Mouse (Mus musculus): Measurements from ENCODE around the gene Ube2m. TPM values are rescaled to one million over a fixed set of nuclear protein-coding genes. Genes with fewer than 3 reads are reported as not detected.

Ube2m gene
- polyA plus RNA-seq, 1 experiment, result 377 TPM

- Histone ChIP-seq H3K36me3 (ENCODE audit: control insufficient read depth, insufficient read depth, low read length) (no peaks in the 10 kb centered on the region), H3K4me3 (ENCODE audit: control insufficient read depth, low read depth, low read length) (no peak overlapping the region; the same call in 1 of the 2 replicates), H3K27ac (ENCODE audit: control insufficient read depth, insufficient read depth, low read depth, low read length) (no peak overlapping the region), H3K4me1 (ENCODE audit: control insufficient read depth, insufficient read depth, low read length) (peaks cover 10% of the 10 kb centered on the region), H3K27me3 (ENCODE audit: control insufficient read depth, insufficient read depth, low read length) (no peaks in the 10 kb centered on the region)
- TF ChIP-seq CTCF (IDR thresholded peaks at IDR 0.05; ENCODE audit: control insufficient read depth, insufficient read depth, insufficient replicate concordance, low read depth, low read length), result no peak
- TF ChIP-seq POLR2A (IDR thresholded peaks at IDR 0.05; ENCODE audit: control insufficient read depth, low read depth, low read length), result no peak
These were observed 15.4 kb upstream of the Ube2m start for GRCm38 (mm10) chr7:13053501-13053900.

GRCm38 (mm10) chr7:13053001-13053400, 14.9 kb upstream of the Ube2m start:
- peak overlapping the region; percentile 15 for H3K4me3 ChIP-seq (ENCODE audit: control insufficient read depth, low read depth, low read length)

GRCm38 (mm10) chr7:13046084-13046483, 8.0 kb upstream of the Ube2m start:
- TF ChIP-seq POLR2A (IDR thresholded peaks at IDR 0.05; ENCODE audit: control insufficient read depth, low read depth, low read length) (no peak), CTCF (IDR thresholded peaks at IDR 0.05; ENCODE audit: control insufficient read depth, insufficient read depth, insufficient replicate concordance, low read depth, low read length) (no peak)
- Histone ChIP-seq H3K36me3 (ENCODE audit: control insufficient read depth, insufficient read depth, low read length) (no peaks in the 10 kb centered on the region), H3K4me3 (ENCODE audit: control insufficient read depth, low read depth, low read length) (no peak overlapping the region), H3K27me3 (ENCODE audit: control insufficient read depth, insufficient read depth, low read length) (no peaks in the 10 kb centered on the region), H3K27ac (ENCODE audit: control insufficient read depth, insufficient read depth, low read depth, low read length) (no peak overlapping the region), H3K4me1 (ENCODE audit: control insufficient read depth, insufficient read depth, low read length) (peaks cover 23% of the 10 kb centered on the region)

More at GRCm38 (mm10) chr7:13053001-13053400, 14.9 kb upstream of the Ube2m start:
- peaks cover 10% of the 10 kb centered on the region for H3K4me1 ChIP-seq (ENCODE audit: control insufficient read depth, insufficient read depth, low read length)
- H3K36me3 ChIP-seq (ENCODE audit: control insufficient read depth, insufficient read depth, low read length), result no peaks in the 10 kb centered on the region
- H3K27ac ChIP-seq (ENCODE audit: control insufficient read depth, insufficient read depth, low read depth, low read length), result no peak overlapping the region
- H3K27me3 ChIP-seq (ENCODE audit: control insufficient read depth, insufficient read depth, low read length), result no peaks in the 10 kb centered on the region
- TF ChIP-seq CTCF (IDR thresholded peaks at IDR 0.05; ENCODE audit: control insufficient read depth, insufficient read depth, insufficient replicate concordance, low read depth, low read length), result no peak
- TF ChIP-seq POLR2A (IDR thresholded peaks at IDR 0.05; ENCODE audit: control insufficient read depth, low read depth, low read length), result no peak

GRCm38 (mm10) chr7:13044254-13044625, 6.2 kb upstream of the Ube2m start:
- H3K36me3 ChIP-seq (ENCODE audit: control insufficient read depth, insufficient read depth, low read length), result no peaks in the 10 kb centered on the region
- H3K4me3 ChIP-seq (ENCODE audit: control insufficient read depth, low read depth, low read length), result peak overlapping the region; percentile 78
- H3K4me1 ChIP-seq (ENCODE audit: control insufficient read depth, insufficient read depth, low read length), result peaks cover 23% of the 10 kb centered on the region
- H3K27me3 ChIP-seq (ENCODE audit: control insufficient read depth, insufficient read depth, low read length), result no peaks in the 10 kb centered on the region
- TF ChIP-seq CTCF (IDR thresholded peaks at IDR 0.05; ENCODE audit: control insufficient read depth, insufficient read depth, insufficient replicate concordance, low read depth, low read length) (no peak), POLR2A (IDR thresholded peaks at IDR 0.05; ENCODE audit: control insufficient read depth, low read depth, low read length) (no peak)
- H3K27ac ChIP-seq (ENCODE audit: control insufficient read depth, insufficient read depth, low read depth, low read length), result no peak overlapping the region

GRCm38 (mm10) chr7:13043445-13044253, 5.6 kb upstream of the Ube2m start:
- H3K4me3 ChIP-seq (ENCODE audit: control insufficient read depth, low read depth, low read length), result peak overlapping the region; percentile 78
- H3K27ac ChIP-seq (ENCODE audit: control insufficient read depth, insufficient read depth, low read depth, low read length), result no peak overlapping the region
- H3K36me3 ChIP-seq (ENCODE audit: control insufficient read depth, insufficient read depth, low read length), result no peaks in the 10 kb centered on the region
- no peak for TF ChIP-seq CTCF (IDR thresholded peaks at IDR 0.05; ENCODE audit: control insufficient read depth, insufficient read depth, insufficient replicate concordance, low read depth, low read length)
- peak; percentile 24; the same call in 1 of the 2 replicates for TF ChIP-seq POLR2A (IDR thresholded peaks at IDR 0.05; ENCODE audit: control insufficient read depth, low read depth, low read length)
- H3K4me1 ChIP-seq (ENCODE audit: control insufficient read depth, insufficient read depth, low read length), result peaks cover 27% of the 10 kb centered on the region
- H3K27me3 ChIP-seq (ENCODE audit: control insufficient read depth, insufficient read depth, low read length), result no peaks in the 10 kb centered on the region

GRCm38 (mm10) chr7:13043120-13043444, 5.0 kb upstream of the Ube2m start:
- TF ChIP-seq CTCF (IDR thresholded peaks at IDR 0.05; ENCODE audit: control insufficient read depth, insufficient read depth, insufficient replicate concordance, low read depth, low read length), result no peak
- TF ChIP-seq POLR2A (IDR thresholded peaks at IDR 0.05; ENCODE audit: control insufficient read depth, low read depth, low read length), result no peak
- Histone ChIP-seq H3K4me1 (ENCODE audit: control insufficient read depth, insufficient read depth, low read length) (peaks cover 27% of the 10 kb centered on the region), H3K27ac (ENCODE audit: control insufficient read depth, insufficient read depth, low read depth, low read length) (no peak overlapping the region; the same call in 1 of the 2 replicates), H3K4me3 (ENCODE audit: control insufficient read depth, low read depth, low read length) (peak overlapping the region; percentile 78), H3K36me3 (ENCODE audit: control insufficient read depth, insufficient read depth, low read length) (no peaks in the 10 kb centered on the region), H3K27me3 (ENCODE audit: control insufficient read depth, insufficient read depth, low read length) (no peaks in the 10 kb centered on the region)

- Histone ChIP-seq H3K4me1 (ENCODE audit: control insufficient read depth, insufficient read depth, low read length) (peaks cover 27% of the 10 kb centered on the region), H3K27ac (ENCODE audit: control insufficient read depth, insufficient read depth, low read depth, low read length) (no peak overlapping the region), H3K27me3 (ENCODE audit: control insufficient read depth, insufficient read depth, low read length) (no peaks in the 10 kb centered on the region), H3K36me3 (ENCODE audit: control insufficient read depth, insufficient read depth, low read length) (no peaks in the 10 kb centered on the region), H3K4me3 (ENCODE audit: control insufficient read depth, low read depth, low read length) (no peak overlapping the region)
- TF ChIP-seq POLR2A (IDR thresholded peaks at IDR 0.05; ENCODE audit: control insufficient read depth, low read depth, low read length) (no peak), CTCF (IDR thresholded peaks at IDR 0.05; ENCODE audit: control insufficient read depth, insufficient read depth, insufficient replicate concordance, low read depth, low read length) (no peak)
These were observed 4.4 kb upstream of the Ube2m start for GRCm38 (mm10) chr7:13042511-13042910.
